Mouse (Mus musculus): Measurements from ENCODE around the gene Mmaa. TPM values are rescaled to one million over a fixed set of nuclear protein-coding genes. Genes with fewer than 3 reads are reported as not detected.

The Mmaa gene
- 0.39 and 0.52 TPM in 2 replicates for polyA plus RNA-seq (2012)

DNA sequence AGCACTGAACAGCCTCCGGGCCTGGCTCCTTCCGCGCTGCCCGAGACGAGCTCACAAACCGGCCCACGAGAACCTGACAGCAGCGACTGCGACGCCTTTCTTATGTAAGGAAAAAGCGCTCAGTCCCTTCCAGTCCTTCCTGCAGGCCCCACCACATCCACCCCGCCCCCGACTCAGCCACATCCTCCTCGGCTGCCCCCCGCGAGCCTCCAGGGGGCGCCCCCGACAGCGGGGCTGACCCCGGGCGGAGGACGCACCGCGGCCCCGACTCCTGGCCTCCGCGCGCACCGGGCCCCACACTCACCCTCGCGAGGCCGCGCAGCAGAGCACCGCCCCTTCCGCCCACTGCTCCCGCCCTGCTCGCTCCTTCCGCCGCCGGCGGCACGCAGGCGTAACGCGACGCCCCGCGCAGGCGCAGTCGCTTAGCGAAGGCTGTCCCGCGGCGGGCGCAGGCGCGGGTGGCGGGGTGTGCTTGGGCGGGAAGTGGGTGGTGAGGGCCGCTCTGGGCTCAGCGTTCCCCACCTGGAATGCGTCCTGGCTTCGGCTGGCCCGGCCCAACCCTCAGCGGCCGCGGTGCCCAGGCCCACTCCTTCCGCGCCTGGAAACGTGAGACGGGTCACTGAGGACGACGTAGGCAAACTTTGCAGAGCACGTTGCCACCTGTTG lies at the start of gene Mmaa:
Mmaa (minus strand) TSS at position 328 of the 666 bp plus-strand sequence.
- TF ChIP-seq GATA1 (IDR thresholded peaks at IDR 0.05; ENCODE audit: low read length), result no peak

GRCm38 (mm10) chr8:79341236-79341635 lies 46.5 kb upstream of the Mmaa start:
- no peak for TF ChIP-seq GATA1 (IDR thresholded peaks at IDR 0.05; ENCODE audit: low read length)

- no peak for TF ChIP-seq GATA1 (IDR thresholded peaks at IDR 0.05; ENCODE audit: low read length)
These were observed 44.8 kb upstream of the Mmaa start for GRCm38 (mm10) chr8:79339555-79339954.

DNA sequence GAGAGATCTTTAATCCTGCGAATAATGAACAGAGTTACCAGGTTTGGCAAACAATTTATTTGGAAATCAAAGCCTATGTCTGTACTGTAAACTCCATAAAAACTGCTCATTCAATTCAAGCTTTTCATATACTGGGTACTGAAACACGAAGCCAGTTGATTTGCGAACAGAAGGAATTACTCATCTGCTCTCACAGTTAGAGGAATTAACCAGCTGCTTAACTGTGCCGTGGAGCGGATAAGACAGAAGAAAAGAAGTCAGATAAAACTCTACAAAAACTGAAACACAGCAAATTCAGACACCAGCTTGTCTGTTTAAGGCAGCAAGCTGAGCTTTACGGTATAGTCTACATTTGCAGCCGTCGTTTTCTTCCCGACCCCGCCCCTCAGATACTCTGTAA lies 43.9 kb upstream of the Mmaa start:
- no peak for TF ChIP-seq GATA1 (IDR thresholded peaks at IDR 0.05; ENCODE audit: low read length)

GRCm38 (mm10) chr8:79332109-79332900 lies 37.6 kb upstream of the Mmaa start:
- TF ChIP-seq GATA1 (IDR thresholded peaks at IDR 0.05; ENCODE audit: low read length), result no peak

- no peak for TF ChIP-seq GATA1 (IDR thresholded peaks at IDR 0.05; ENCODE audit: low read length)
These were observed 36.8 kb upstream of the Mmaa start for GRCm38 (mm10) chr8:79331571-79331970.

DNA sequence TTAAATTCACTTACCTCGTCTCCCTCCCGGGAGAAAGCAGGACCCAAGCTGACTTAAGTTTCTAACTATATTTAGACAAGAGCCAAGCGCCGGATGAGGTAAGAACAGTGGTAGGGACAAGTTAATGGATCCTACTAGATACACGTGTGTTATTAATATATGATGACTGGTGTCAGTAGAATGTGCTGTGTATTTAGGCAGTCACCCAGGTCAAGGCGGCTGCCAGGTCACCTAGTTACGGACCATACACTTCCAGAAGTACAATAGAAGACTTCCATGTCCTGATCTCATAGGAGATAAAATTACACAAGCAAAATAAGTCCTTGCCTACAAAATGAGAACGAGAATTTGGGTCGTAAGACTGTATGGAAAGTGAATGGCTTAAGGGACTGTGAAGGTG lies 36.3 kb upstream of the Mmaa start:
- TF ChIP-seq GATA1 (IDR thresholded peaks at IDR 0.05; ENCODE audit: low read length), result no peak

DNA sequence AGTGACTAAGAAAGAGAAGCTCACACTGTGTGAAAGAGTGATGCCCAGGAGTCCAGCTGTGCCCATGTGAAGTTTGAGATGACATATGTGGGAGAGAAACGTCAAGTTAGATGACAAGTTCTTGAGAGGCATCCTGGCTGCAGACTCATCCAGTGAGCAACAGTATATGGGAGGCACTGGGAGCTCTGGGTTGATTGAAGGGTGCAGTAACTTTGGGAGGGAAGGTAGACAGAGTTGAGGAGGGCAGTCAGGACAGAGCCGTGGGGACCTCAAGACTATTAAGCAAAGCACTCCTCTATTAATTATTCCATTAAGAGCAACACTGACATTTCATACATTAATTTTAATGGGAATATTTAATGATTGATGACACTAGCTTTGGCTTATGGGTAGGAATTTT lies 35.0 kb upstream of the Mmaa start:
- TF ChIP-seq GATA1 (IDR thresholded peaks at IDR 0.05; ENCODE audit: low read length), result no peak

GRCm38 (mm10) chr8:79329182-79329581 lies 34.4 kb upstream of the Mmaa start:
- TF ChIP-seq GATA1 (IDR thresholded peaks at IDR 0.05; ENCODE audit: low read length), result no peak

DNA sequence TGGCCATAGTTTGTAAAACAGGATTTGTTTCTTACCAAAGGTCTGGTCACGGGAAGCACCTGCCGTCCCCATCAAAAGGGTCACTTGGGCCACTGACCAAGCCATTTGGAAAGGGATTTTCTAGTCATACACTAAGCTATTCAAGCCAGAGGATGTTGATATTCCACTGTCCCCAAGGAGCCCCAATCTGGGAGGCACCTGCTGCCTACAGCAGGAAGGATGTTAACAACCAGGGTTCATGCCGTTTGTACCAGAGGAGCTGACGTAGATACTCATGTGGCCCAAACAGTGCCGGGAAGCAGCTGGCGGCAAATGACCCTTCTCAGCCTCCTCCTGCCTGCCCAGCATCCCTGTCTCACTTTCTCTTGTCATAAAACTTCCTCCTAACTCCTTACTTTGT lies 30.8 kb upstream of the Mmaa start:
- no peak for TF ChIP-seq GATA1 (IDR thresholded peaks at IDR 0.05; ENCODE audit: low read length)

- TF ChIP-seq GATA1 (IDR thresholded peaks at IDR 0.05; ENCODE audit: low read length), result no peak
These were observed 30.2 kb upstream of the Mmaa start for GRCm38 (mm10) chr8:79324928-79325327.

DNA sequence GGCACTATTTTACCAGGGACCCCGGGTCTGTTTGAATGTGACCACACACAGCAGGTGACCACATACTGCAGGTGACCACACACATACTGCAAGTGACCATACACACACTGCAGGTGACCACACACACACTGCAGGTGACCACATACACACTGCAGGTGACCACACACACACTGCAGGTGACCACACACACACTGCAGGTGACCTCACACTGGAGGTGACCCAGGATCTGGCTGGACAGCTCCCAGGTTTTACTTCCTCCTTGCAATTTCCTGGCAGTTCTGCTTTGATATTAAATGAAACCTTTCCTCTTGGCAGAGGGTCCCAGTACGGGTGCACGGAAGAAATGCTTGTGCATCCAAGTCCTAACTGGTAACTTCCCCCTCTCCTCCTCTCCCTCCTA lies 29.3 kb upstream of the Mmaa start:
- TF ChIP-seq GATA1 (IDR thresholded peaks at IDR 0.05; ENCODE audit: low read length), result no peak

- TF ChIP-seq GATA1 (IDR thresholded peaks at IDR 0.05; ENCODE audit: low read length), result no peak
These were observed 28.4 kb upstream of the Mmaa start for GRCm38 (mm10) chr8:79323121-79323520.

DNA sequence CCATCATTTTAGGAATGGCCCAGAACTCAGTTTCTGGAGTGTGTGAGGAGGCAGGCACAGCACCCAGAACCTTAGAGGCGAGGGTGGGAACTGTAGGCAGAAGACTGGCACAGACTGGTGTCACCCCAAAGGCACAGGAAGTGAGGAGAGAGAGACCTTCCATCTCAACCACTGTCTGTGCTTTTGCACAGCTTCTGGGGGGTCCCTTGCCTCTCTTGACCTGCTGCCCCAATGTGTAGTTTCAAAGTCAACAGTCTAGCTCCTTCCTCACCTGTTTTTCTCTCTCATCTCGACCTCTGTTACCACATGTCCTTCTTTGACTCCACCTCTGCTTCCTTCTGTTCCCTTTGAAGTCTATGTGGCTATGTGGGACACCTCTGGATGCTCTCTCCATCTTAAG lies 16.1 kb upstream of the Mmaa start:
- TF ChIP-seq GATA1 (IDR thresholded peaks at IDR 0.05; ENCODE audit: low read length), result no peak

GRCm38 (mm10) chr8:79305941-79306340 lies 11.2 kb upstream of the Mmaa start:
- TF ChIP-seq GATA1 (IDR thresholded peaks at IDR 0.05; ENCODE audit: low read length), result no peak

- no peak for TF ChIP-seq GATA1 (IDR thresholded peaks at IDR 0.05; ENCODE audit: low read length)
These were observed 6.8 kb upstream of the Mmaa start for GRCm38 (mm10) chr8:79301548-79301947.

DNA sequence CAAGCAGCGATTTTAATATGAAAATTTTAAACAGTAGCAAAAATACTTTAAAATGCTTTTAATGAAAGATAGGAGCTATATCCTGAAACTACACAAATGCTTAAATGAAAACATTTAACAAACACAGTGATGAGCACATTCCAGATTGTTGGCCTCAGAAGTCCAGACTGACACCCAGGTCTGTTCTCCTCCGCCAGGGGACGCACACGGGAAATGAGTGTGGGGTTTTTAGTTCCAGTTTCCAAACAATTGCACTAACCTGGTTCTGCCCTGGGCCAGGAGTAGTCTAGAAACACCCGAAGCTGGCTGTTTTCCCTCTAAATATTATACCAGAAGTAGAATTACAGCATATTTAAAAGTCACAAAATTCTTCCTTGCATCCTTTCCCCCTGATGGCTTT lies 5.0 kb upstream of the Mmaa start:
- no peak for TF ChIP-seq GATA1 (IDR thresholded peaks at IDR 0.05; ENCODE audit: low read length)

Data from G1E-ER4 (cell line).